ENCODE assay signal across 38 mouse cellular contexts in genomic region chr17:40591297-40591696, GRCm38 (mm10). TPM values are rescaled to one million over a fixed set of nuclear protein-coding genes. Genes with fewer than 3 reads are reported as not detected.
"Had no signal": no experiment of that assay in that cellular context is flagged by ENCODE, and none has a peak within 500 bp of the region (broad histone marks: within the 10 kb centered on the region; RNA-seq: fewer than 3 reads in every experiment).

No protein-coding gene starts in this region.

- H3K27ac ChIP-seq: limb, embryonic 10.5 days; limb, embryonic 12.5 days; limb, embryonic 13.5 days; limb, embryonic 15.5 days; liver, embryonic 12.5 days; liver, embryonic 13.5 days; liver, embryonic 14.5 days; liver, embryonic 15.5 days; lung, embryonic 15.5 days; macrophage; midbrain, embryonic 10.5 days; midbrain, embryonic 12.5 days; midbrain, embryonic 13.5 days; midbrain, embryonic 15.5 days had no signal

- H3K36me3 ChIP-seq: limb, embryonic 10.5 days; limb, embryonic 12.5 days; limb, embryonic 13.5 days; limb, embryonic 15.5 days; liver, embryonic 12.5 days; liver, embryonic 13.5 days; liver, embryonic 15.5 days; lung, embryonic 15.5 days; midbrain, embryonic 10.5 days; midbrain, embryonic 12.5 days; midbrain, embryonic 13.5 days; midbrain, embryonic 15.5 days had no signal

- H3K9me3 ChIP-seq: limb, embryonic 10.5 days; limb, embryonic 12.5 days; limb, embryonic 13.5 days; limb, embryonic 15.5 days; liver, embryonic 12.5 days; liver, embryonic 13.5 days; liver, embryonic 15.5 days; lung, embryonic 15.5 days; megakaryocyte, embryonic 14.5 days; midbrain, embryonic 10.5 days; midbrain, embryonic 12.5 days; midbrain, embryonic 13.5 days; midbrain, embryonic 15.5 days had no signal

- H3K4me3 ChIP-seq: limb, embryonic 10.5 days; limb, embryonic 12.5 days; limb, embryonic 13.5 days; limb, embryonic 15.5 days; liver, embryonic 12.5 days; liver, embryonic 13.5 days; liver, embryonic 15.5 days; lung, embryonic 15.5 days; megakaryocyte, embryonic 14.5 days; midbrain, embryonic 10.5 days; midbrain, embryonic 12.5 days; midbrain, embryonic 13.5 days; midbrain, embryonic 15.5 days; myocyte had no signal

- ATAC-seq: liver, embryonic 12.5 days; liver, postnatal 0 days; lung, postnatal 0 days; midbrain, embryonic 13.5 days; midbrain, embryonic 15.5 days; midbrain, embryonic 16.5 days had no signal

- H3K9ac ChIP-seq: limb, embryonic 12.5 days; limb, embryonic 13.5 days; limb, embryonic 15.5 days; liver, embryonic 12.5 days; liver, embryonic 13.5 days; liver, embryonic 14.5 days; liver, embryonic 15.5 days; liver, postnatal 0 days; lung, embryonic 14.5 days; lung, embryonic 15.5 days; midbrain, embryonic 12.5 days; midbrain, embryonic 13.5 days; midbrain, embryonic 15.5 days had no signal

- H3K4me2 ChIP-seq: limb, embryonic 12.5 days; limb, embryonic 13.5 days; limb, embryonic 15.5 days; liver, embryonic 11.5 days; liver, embryonic 12.5 days; liver, embryonic 13.5 days; liver, embryonic 15.5 days; lung, embryonic 14.5 days; lung, embryonic 15.5 days; midbrain, embryonic 11.5 days; midbrain, embryonic 12.5 days; midbrain, embryonic 13.5 days; midbrain, embryonic 15.5 days had no signal

- H3K27me3 ChIP-seq: limb, embryonic 12.5 days; limb, embryonic 13.5 days; limb, embryonic 15.5 days; liver, embryonic 12.5 days; liver, embryonic 13.5 days; liver, embryonic 15.5 days; lung, embryonic 15.5 days; megakaryocyte, embryonic 14.5 days; midbrain, embryonic 12.5 days; midbrain, embryonic 13.5 days; midbrain, embryonic 15.5 days had no signal

- H3K4me1 ChIP-seq: limb, embryonic 10.5 days; limb, embryonic 12.5 days; limb, embryonic 13.5 days; limb, embryonic 15.5 days; liver, embryonic 12.5 days; liver, embryonic 13.5 days; liver, embryonic 15.5 days; lung, embryonic 15.5 days; megakaryocyte, embryonic 14.5 days; midbrain, embryonic 12.5 days; midbrain, embryonic 13.5 days; midbrain, embryonic 15.5 days had no signal

- DNase-seq: left cerebral cortex, postnatal 4 days; liver; liver, embryonic 13.5 days; liver, postnatal 0 days; lung, adult 18-20 months; lung, adult 2 months; lung, embryonic 14.5 days; lung, postnatal 10 days; lung, postnatal 14 days; lung, postnatal 36 days; lung, postnatal 4 days; midbrain, embryonic 14.5 days had no signal

RNA-seq across cellular contexts. Expression of gene Esp4, which starts 7.1 kb away (rescaled TPM):
- polyA plus RNA-seq: limb, embryonic 10.5 days; limb, embryonic 11.5 days; limb, embryonic 12.5 days; limb, embryonic 13.5 days; limb, embryonic 14.5 days; limb, embryonic 15.5 days; liver, adult 2 months; liver, embryonic 11.5 days; liver, embryonic 12.5 days; liver, embryonic 13.5 days; liver, embryonic 14.5 days; liver, embryonic 15.5 days; liver, embryonic 16.5 days; liver, postnatal 0 days; lung, adult 2 months; lung, embryonic 14.5 days; lung, embryonic 15.5 days; lung, embryonic 16.5 days; lung, postnatal 0 days; macrophage; midbrain, embryonic 10.5 days; midbrain, embryonic 11.5 days; midbrain, embryonic 12.5 days; midbrain, embryonic 13.5 days; midbrain, embryonic 14.5 days; midbrain, embryonic 15.5 days; midbrain, embryonic 16.5 days; midbrain, postnatal 0 days; myocyte; neural tube, embryonic 11.5 days had no signal

RNA-seq across cellular contexts. Expression of gene Esp6, which starts 30.0 kb away (rescaled TPM):
- polyA plus RNA-seq: limb, embryonic 10.5 days; limb, embryonic 11.5 days; limb, embryonic 12.5 days; limb, embryonic 13.5 days; limb, embryonic 14.5 days; limb, embryonic 15.5 days; liver, adult 2 months; liver, embryonic 11.5 days; liver, embryonic 12.5 days; liver, embryonic 13.5 days; liver, embryonic 14.5 days; liver, embryonic 15.5 days; liver, embryonic 16.5 days; liver, postnatal 0 days; lung, adult 2 months; lung, embryonic 14.5 days; lung, embryonic 15.5 days; lung, embryonic 16.5 days; lung, postnatal 0 days; macrophage; midbrain, embryonic 10.5 days; midbrain, embryonic 11.5 days; midbrain, embryonic 12.5 days; midbrain, embryonic 13.5 days; midbrain, embryonic 14.5 days; midbrain, embryonic 15.5 days; midbrain, embryonic 16.5 days; midbrain, postnatal 0 days; myocyte; neural tube, embryonic 11.5 days had no signal

RNA-seq across cellular contexts. Expression of gene Esp3, which starts 40.6 kb away (rescaled TPM):
- polyA plus RNA-seq: limb, embryonic 10.5 days; limb, embryonic 11.5 days; limb, embryonic 12.5 days; limb, embryonic 13.5 days; limb, embryonic 14.5 days; limb, embryonic 15.5 days; liver, adult 2 months; liver, embryonic 11.5 days; liver, embryonic 12.5 days; liver, embryonic 13.5 days; liver, embryonic 14.5 days; liver, embryonic 15.5 days; liver, embryonic 16.5 days; liver, postnatal 0 days; lung, adult 2 months; lung, embryonic 14.5 days; lung, embryonic 15.5 days; lung, embryonic 16.5 days; lung, postnatal 0 days; macrophage; midbrain, embryonic 10.5 days; midbrain, embryonic 11.5 days; midbrain, embryonic 12.5 days; midbrain, embryonic 13.5 days; midbrain, embryonic 14.5 days; midbrain, embryonic 15.5 days; midbrain, embryonic 16.5 days; midbrain, postnatal 0 days; myocyte; neural tube, embryonic 11.5 days had no signal
